Mouse (Mus musculus) forebrain, embryonic 16.5 days (tissue): ENCODE data around the gene Tmprss7. TPM values are rescaled to one million over a fixed set of nuclear protein-coding genes. Genes with fewer than 3 reads are reported as not detected.

Experiments
- ATAC-seq: fragments of 200-750 bp; cut with Nextera tagmentation; 2 replicates; pipeline ENCODE4 v1.8.0; 2017; ENCODE audit warnings: mild to moderate bottlenecking, moderate library complexity
- H3K27ac ChIP-seq: fragments of 300-500 bp; sonication (generic); 2 replicates; pipeline ENCODE4 v1.5.1; 2014; ENCODE audit warnings: low read length, control low read depth
- H3K27me3 ChIP-seq: fragments of 300-500 bp; sonication (generic); replicated peaks from 2 replicates; pipeline ENCODE4 v1.6.1; 2014; ENCODE audit warnings: low read length; ENCODE audit not compliant: control insufficient read depth, insufficient read depth
- H3K36me3 ChIP-seq: fragments of 300-500 bp; sonication (generic); 2 replicates; pipeline ENCODE4 v1.6.1; 2014; ENCODE audit not compliant: control insufficient read depth, insufficient read depth
- H3K4me1 ChIP-seq: fragments of 300-500 bp; sonication (generic); replicated peaks from 2 replicates; pipeline ENCODE4 v1.6.1; 2014; ENCODE audit warnings: low read length; ENCODE audit not compliant: control insufficient read depth, insufficient read depth
- H3K4me2 ChIP-seq: fragments of 300-500 bp; sonication (generic); 2 replicates; pipeline ENCODE4 v1.6.1; 2014; ENCODE audit warnings: mild to moderate bottlenecking, low read length, control low read depth
- H3K4me3 ChIP-seq: fragments of 300-500 bp; sonication (generic); replicated peaks from 2 replicates; pipeline ENCODE4 v1.5.1; 2014; ENCODE audit warnings: mild to moderate bottlenecking, low read length, control low read depth
- H3K9ac ChIP-seq: fragments of 300-500 bp; sonication (generic); replicated peaks from 2 replicates; pipeline ENCODE4 v1.6.1; 2014; ENCODE audit warnings: low read depth, low read length, control low read depth
- H3K9me3 ChIP-seq: fragments of 300-500 bp; sonication (generic); 2 replicates; pipeline ENCODE4 v1.6.1; 2016; ENCODE audit warnings: low read length; ENCODE audit not compliant: control insufficient read depth
- WGBS: fragments of 180-500 bp; shearing (Covaris S2); extraction: QIAGEN DNeasy Blood & Tissue Kit; methylation state at CpG from one replicate; pipeline ENCODE4 v1.1.7; 2014; 5-methylcytosine and 5-hydroxymethylcytosine counted together
- polyA plus RNA-seq: library from polyadenylated mRNA; unstranded; fragments of >200 nt; fragmentation: Nextera tagmentation; extraction: Ambion mirVana; gene quantifications from 2 replicates; pipeline ENCODE4 v1.2.1, GENCODE M21; 2015

The Tmprss7 gene
- polyA plus RNA-seq, 1 experiment from 2014 or later: 0.75 TPM

DNA sequence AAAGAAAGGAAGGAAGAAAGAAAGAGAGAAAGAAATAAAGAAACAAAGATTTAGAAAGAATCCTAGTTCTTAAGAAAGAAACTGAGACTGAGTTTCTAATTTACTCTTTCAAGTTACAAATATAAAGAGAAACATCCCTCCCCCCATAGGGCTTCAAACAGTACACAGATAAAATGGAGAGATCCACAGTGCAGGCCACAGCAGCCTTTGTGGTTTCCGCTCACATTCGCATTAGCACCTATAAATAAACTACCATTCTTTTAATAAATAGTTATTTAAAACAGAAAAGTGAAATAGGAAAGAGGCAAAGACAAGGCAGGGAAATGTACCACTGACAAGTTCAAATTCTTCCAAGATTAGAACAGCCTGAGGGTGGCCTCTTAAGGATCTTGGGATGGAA is 68.7 kb downstream of the Tmprss7 start:
- Histone ChIP-seq H3K4me1 (no peaks in the 10 kb centered on the region), H3K27me3 (no peaks in the 10 kb centered on the region), H3K36me3 (no peaks in the 10 kb centered on the region), H3K4me2 (no peak overlapping the region), H3K4me3 (no peak overlapping the region), H3K27ac (no peak overlapping the region), H3K9ac (no peak overlapping the region), H3K9me3 (no peaks in the 10 kb centered on the region)
- WGBS: 93% methylated on average over 2 of the region's 2 CpGs
- ATAC-seq: no peak

DNA sequence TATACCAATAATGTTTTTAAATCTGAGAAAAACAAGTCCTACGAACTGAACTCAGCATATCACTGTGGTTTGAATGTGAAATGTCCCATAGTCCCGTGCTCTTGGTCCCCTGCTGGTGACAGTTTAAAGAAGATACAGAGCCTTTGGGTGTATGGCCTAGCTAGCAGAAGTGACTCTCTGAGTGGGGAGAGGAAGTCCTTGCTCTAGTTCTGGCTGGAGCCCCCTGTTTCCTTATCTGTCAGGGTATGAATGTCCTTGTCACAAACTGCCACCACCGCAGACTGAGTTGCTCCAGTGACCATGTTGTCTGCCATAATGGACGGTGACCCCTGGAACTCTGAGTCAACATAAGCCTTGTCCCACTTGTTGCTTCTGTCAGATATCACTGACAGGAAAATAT is 70.2 kb downstream of the Tmprss7 start:
- Histone ChIP-seq H3K4me2 (no peak overlapping the region), H3K9me3 (no peaks in the 10 kb centered on the region), H3K4me3 (no peak overlapping the region), H3K4me1 (no peaks in the 10 kb centered on the region), H3K36me3 (no peaks in the 10 kb centered on the region), H3K27ac (no peak overlapping the region), H3K27me3 (no peaks in the 10 kb centered on the region), H3K9ac (no peak overlapping the region)
- 93% methylated on average over 4 of the region's 4 CpGs for WGBS
- ATAC-seq: no peak

DNA sequence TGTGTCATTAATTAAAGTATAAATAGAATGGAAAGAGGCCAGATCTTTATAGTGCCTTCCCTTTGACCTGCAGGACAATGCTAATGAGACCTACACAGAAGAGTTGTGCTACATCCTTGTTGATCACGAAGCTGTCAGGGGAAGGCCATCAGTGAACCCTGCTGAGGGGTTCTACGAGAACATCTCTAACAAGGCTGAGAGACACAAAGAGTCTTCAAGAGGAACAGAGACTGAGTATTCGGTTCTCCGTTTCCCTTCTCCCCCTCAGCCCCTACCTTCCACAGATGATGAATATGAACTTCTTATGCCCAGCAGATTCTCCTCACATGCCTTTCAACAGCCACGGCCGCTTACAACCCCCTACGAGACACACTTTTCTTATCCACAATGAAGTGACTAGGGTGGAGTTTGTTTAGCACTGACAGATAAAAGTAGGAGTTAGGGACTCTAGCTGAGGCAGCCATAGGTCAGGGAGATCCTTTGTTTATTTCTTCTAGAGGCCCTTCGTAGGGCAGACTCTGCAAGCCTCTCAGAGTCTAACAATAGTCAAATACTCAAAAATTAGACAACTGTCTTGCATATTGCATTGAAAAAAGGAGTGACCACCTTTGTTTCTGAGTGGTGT is 73.6 kb downstream of the Tmprss7 start:
- Histone ChIP-seq H3K9ac (no peak overlapping the region), H3K27ac (no peak overlapping the region), H3K9me3 (no peaks in the 10 kb centered on the region), H3K36me3 (no peaks in the 10 kb centered on the region), H3K4me2 (no peak overlapping the region), H3K4me1 (no peaks in the 10 kb centered on the region), H3K4me3 (no peak overlapping the region), H3K27me3 (no peaks in the 10 kb centered on the region)
- WGBS: 84% methylated on average over 8 of the region's 8 CpGs
- ATAC-seq: no peak

DNA sequence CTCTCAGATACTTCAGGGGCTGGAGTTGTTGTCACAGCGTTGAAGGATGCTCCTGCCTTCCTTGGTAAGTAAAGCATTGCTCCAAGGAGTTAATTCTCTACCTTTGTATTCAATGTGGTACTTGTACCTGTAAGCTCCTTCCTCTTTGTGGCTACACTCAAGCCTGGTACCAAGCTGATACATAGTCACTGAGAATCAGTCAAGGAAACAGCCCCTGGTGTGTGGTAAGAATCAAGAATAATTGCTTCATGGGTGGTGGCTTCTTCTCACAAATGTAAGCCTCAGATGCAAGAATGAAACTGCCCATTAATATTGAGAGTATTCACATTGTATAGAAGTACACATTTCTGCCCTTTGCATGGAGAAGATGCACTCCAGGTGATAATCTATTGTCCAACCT is 77.5 kb downstream of the Tmprss7 start:
- H3K27ac ChIP-seq: no peak overlapping the region
- no peak overlapping the region for H3K4me3 ChIP-seq
- H3K27me3 ChIP-seq: no peaks in the 10 kb centered on the region
- H3K4me2 ChIP-seq: no peak overlapping the region
- H3K9me3 ChIP-seq: no peaks in the 10 kb centered on the region
- H3K9ac ChIP-seq: no peak overlapping the region
- H3K36me3 ChIP-seq: no peaks in the 10 kb centered on the region
- no peaks in the 10 kb centered on the region for H3K4me1 ChIP-seq
- no peak for ATAC-seq
- WGBS: 100% methylated on average over 1 of the region's 1 CpGs

DNA sequence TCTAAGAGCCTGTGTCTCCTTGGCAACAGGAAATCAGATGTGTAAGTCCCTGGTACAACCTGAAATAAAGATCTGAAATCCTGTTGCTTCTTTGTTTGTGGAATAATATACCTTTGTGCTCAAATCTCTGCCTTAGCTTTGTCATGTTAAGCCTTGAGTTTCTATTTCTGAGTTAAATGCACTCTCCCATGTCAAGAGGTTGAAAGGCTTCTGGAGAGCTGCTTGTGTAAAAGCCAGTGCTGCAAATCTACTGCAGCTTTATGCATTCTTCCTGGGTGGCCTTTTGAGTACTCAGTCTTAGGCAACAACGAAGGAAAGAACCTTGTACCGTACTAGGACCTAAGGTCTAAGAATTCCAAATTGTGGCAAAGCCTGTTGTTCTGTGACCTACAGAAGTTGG is 80.2 kb downstream of the Tmprss7 start:
- H3K27ac ChIP-seq: no peak overlapping the region
- H3K9me3 ChIP-seq: no peaks in the 10 kb centered on the region
- 32% methylated on average over 2 of the region's 2 CpGs for WGBS
- no peaks in the 10 kb centered on the region for H3K27me3 ChIP-seq
- H3K9ac ChIP-seq: no peak overlapping the region
- ATAC-seq: no peak
- no peaks in the 10 kb centered on the region for H3K4me1 ChIP-seq
- H3K4me3 ChIP-seq: no peak overlapping the region
- H3K36me3 ChIP-seq: no peaks in the 10 kb centered on the region
- no peak overlapping the region for H3K4me2 ChIP-seq

DNA sequence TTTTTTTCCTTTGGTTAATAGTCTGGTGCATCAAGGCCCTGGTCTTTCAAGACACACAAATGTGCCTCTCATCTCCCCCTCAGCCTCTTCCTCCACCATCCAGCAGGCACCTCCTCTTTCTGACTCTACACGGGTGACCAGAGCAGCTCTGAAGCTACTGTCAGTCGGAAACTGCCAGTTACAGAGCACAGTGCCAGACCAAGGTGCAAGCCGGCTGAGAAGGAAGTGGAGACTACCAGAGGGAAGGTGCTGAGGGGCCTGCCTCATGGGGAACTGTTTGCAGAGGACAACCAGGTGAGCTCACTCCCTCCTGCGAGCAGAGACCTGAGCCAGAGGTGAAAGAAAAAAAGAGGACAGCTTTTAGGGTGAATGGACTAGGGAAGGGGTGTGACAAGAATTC is 83.2 kb downstream of the Tmprss7 start, which contains the start of gene Gcsam:
Gene Gcsam, plus strand, starts transcription at position 114 of the 400 bp plus-strand sequence.
- no peak within 1 kb of the TSS for H3K4me3 ChIP-seq
- WGBS: 83% methylated on average over 4 of the region's 4 CpGs
- H3K4me2 ChIP-seq: no peak within 1 kb of the TSS
- no peaks in the 10 kb centered on the region for H3K9me3 ChIP-seq
- no peak for ATAC-seq
- H3K36me3 ChIP-seq: no peaks in the 10 kb centered on the region
- H3K27ac ChIP-seq: no peak within 1 kb of the TSS
- no peaks in the 10 kb centered on the region for H3K27me3 ChIP-seq
- no peaks in the 10 kb centered on the region for H3K4me1 ChIP-seq
- no peak within 1 kb of the TSS for H3K9ac ChIP-seq

DNA sequence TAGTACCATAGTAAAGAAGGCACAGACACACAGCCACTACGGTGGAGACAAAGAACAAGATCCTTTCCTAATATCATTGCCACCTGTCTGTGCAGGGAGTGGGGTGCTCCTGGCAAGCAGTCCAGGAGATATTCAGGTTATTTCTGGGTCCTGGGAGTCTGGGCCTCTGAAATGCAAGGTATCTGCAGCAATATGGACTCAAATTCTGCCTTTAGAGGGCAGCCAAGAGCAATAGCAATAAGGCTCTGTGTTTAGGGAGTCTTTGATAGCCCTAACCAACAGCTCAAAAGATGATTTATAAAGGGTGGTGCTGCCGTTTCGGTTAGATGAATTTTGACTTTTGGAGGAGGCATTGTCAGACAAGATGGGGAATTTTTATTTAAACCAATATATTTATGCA is 84.2 kb downstream of the Tmprss7 start:
- WGBS: 86% methylated on average over 3 of the region's 3 CpGs
- Histone ChIP-seq H3K9me3 (no peaks in the 10 kb centered on the region), H3K27me3 (no peaks in the 10 kb centered on the region), H3K27ac (no peak overlapping the region), H3K36me3 (no peaks in the 10 kb centered on the region), H3K4me2 (no peak overlapping the region), H3K4me1 (no peaks in the 10 kb centered on the region), H3K9ac (no peak overlapping the region), H3K4me3 (no peak overlapping the region)
- ATAC-seq: no peak

DNA sequence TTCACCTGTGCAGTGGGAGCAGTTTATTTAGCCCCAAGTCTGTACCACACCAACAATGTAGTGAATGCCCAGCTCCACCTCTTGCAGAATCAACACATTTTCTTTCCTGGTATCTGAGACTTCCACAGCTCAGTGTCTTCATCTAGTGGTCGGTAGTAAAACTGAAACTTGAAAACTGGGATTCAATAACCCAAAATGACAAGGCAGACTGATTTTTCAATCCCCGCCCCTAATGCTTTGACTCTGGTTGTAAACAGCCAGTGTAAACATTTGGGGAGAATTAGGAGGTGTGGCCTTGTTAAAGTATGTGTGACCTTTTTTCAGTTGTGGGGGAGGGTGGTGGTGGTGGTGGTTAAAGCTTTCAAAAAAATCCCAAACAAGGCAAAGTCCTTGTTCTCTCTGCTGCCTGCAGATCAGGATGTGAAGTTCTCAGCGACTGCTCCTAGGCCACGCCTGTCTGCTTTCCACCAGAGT is 84.9 kb downstream of the Tmprss7 start:
- Histone ChIP-seq H3K27ac (no peak overlapping the region), H3K9ac (no peak overlapping the region), H3K4me2 (no peak overlapping the region), H3K4me1 (no peaks in the 10 kb centered on the region), H3K36me3 (no peaks in the 10 kb centered on the region), H3K27me3 (no peaks in the 10 kb centered on the region), H3K4me3 (no peak overlapping the region), H3K9me3 (no peaks in the 10 kb centered on the region)
- ATAC-seq: no peak
- WGBS: 62% methylated on average over 4 of the region's 4 CpGs
